Mouse (Mus musculus) cortical plate, adult 2 months (tissue): Measurements from ENCODE around the gene Urad.

Experiments used
- CTCF ChIP-seq: fragments of 200-500 bp; IDR thresholded peaks from 2 replicates; pipeline ENCODE4 v1.5.1; 2011; ENCODE audit warnings: mild to moderate bottlenecking, control low read depth, low read length; ENCODE audit not compliant: insufficient read depth; ENCODE audit errors: extremely low read depth
- POLR2A ChIP-seq: fragments of 200-500 bp; IDR thresholded peaks from 2 replicates; pipeline ENCODE4 v1.6.1; 2011; ENCODE audit warnings: mild to moderate bottlenecking, low read length, control low read depth; ENCODE audit not compliant: insufficient read depth; ENCODE audit errors: extremely low read depth

DNA sequence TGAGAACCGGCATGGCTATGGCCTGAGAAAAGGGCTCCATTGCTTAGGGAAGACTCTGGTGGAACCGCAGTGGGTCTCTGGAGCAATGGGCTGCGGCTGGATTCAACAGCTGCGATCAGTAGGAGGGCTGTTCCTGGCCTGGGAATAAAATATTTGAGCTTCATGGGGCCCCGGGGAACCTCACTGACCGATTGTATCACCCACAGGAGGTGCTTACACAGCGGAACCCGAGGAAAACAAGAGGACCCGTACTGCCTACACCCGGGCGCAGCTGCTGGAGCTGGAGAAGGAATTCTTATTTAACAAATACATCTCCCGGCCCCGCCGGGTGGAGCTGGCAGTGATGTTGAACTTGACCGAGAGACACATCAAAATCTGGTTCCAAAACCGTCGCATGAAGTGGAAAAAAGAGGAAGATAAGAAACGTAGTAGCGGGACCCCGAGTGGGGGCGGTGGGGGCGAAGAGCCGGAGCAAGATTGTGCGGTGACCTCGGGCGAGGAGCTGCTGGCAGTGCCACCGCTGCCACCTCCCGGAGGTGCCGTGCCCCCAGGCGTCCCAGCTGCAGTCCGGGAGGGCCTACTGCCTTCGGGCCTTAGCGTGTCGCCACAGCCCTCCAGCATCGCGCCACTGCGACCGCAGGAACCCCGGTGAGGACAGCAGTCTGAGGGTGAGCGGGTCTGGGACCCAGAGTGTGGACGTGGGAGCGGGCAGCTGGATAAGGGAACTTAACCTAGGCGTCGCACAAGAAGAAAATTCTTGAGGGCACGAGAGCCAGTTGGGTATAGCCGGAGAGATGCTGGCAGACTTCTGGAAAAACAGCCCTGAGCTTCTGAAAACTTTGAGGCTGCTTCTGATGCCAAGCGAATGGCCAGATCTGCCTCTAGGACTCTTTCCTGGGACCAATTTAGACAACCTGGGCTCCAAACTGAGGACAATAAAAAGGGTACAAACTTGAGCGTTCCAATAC is 47.8 kb downstream of the Urad start:
- TF ChIP-seq CTCF, result no peak
- no peak for TF ChIP-seq POLR2A
